Mouse (Mus musculus) adrenal gland, adult (tissue): Measurements from ENCODE around the gene Cntf.

Experiments used
- DNase-seq, 2 experiments: peaks; one replicate each; pipeline ENCODE4 v3.0.0; 2022 to 2023; ENCODE audit warnings: low spot score in 1 of 2; ENCODE audit not compliant: inconsistent age in 2 of 2

Cntf gene

GRCm38 (mm10) chr19:12765308-12765707 is at the start of gene Cntf:
TSS of gene Cntf (minus strand) at chr19:12765632.
- no peak for DNase-seq

- DNase-seq: no peak
Observed at GRCm38 (mm10) chr19:12813883-12814282, 48.5 kb upstream of the Cntf start.

GRCm38 (mm10) chr19:12812644-12813364 is 47.4 kb upstream of the Cntf start:
- DNase-seq: no peak

GRCm38 (mm10) chr19:12806214-12806613 is 40.8 kb upstream of the Cntf start:
- DNase-seq: no peak

GRCm38 (mm10) chr19:12805730-12806129 is 40.3 kb upstream of the Cntf start:
- DNase-seq: peak in 1 of 2 experiments; percentile 65

- no peak for DNase-seq
Observed at GRCm38 (mm10) chr19:12804237-12804636, 38.8 kb upstream of the Cntf start.

GRCm38 (mm10) chr19:12802830-12803229 is 37.4 kb upstream of the Cntf start:
- DNase-seq: peak; percentile 26 to 31

- no peak for DNase-seq
Observed at GRCm38 (mm10) chr19:12801046-12801445, 35.6 kb upstream of the Cntf start.

- no peak for DNase-seq
Observed at GRCm38 (mm10) chr19:12800621-12801020, 35.2 kb upstream of the Cntf start.

GRCm38 (mm10) chr19:12799081-12799480 is 33.6 kb upstream of the Cntf start:
- no peak for DNase-seq

GRCm38 (mm10) chr19:12798404-12798803 is 33.0 kb upstream of the Cntf start:
- peak in 1 of 2 experiments; percentile 48 for DNase-seq

GRCm38 (mm10) chr19:12797071-12797470 is 31.6 kb upstream of the Cntf start:
- DNase-seq: peak in 1 of 2 experiments; percentile 78

GRCm38 (mm10) chr19:12796328-12796931 is 31.0 kb upstream of the Cntf start:
- peak; percentile 81 to 92 for DNase-seq

GRCm38 (mm10) chr19:12795511-12796327 is 30.3 kb upstream of the Cntf start, which contains the start of the genes Zfp91 and Lpxn:
TSS of gene Zfp91 (minus strand) at chr19:12796126.
TSS of gene Lpxn (plus strand) at chr19:12796193.
- peak; percentile 98 to 99 for DNase-seq

GRCm38 (mm10) chr19:12795110-12795509 is 29.7 kb upstream of the Cntf start:
- DNase-seq: no peak

- peak; percentile 95 to 98 for DNase-seq
Observed at GRCm38 (mm10) chr19:12794056-12795044, 28.9 kb upstream of the Cntf start.

GRCm38 (mm10) chr19:12792374-12792773 is 26.9 kb upstream of the Cntf start:
- DNase-seq: no peak

GRCm38 (mm10) chr19:12787721-12788120 is 22.3 kb upstream of the Cntf start:
- DNase-seq: no peak

GRCm38 (mm10) chr19:12786803-12787395 is 21.5 kb upstream of the Cntf start:
- DNase-seq: no peak

- no peak for DNase-seq
Observed at GRCm38 (mm10) chr19:12780437-12780836, 15.0 kb upstream of the Cntf start.
